Mouse (Mus musculus): ENCODE measurements around the gene Lgr5. TPM values are rescaled to one million over a fixed set of nuclear protein-coding genes. Genes with fewer than 3 reads are reported as not detected.

Gene Lgr5
- polyA plus RNA-seq, 1 experiment from 2014 or later: 4.4 TPM

- H3K9me3 ChIP-seq: no peaks in the 10 kb centered on the region
- no peaks in the 10 kb centered on the region for H3K27me3 ChIP-seq (replicated peaks)
- no peak overlapping the region for H3K9ac ChIP-seq
- 79% methylated on average over 5 of the region's 5 CpGs for WGBS
- no peak overlapping the region for H3K4me2 ChIP-seq
- no peaks in the 10 kb centered on the region for H3K36me3 ChIP-seq
- no peak for ATAC-seq (ENCODE audit: insufficient read depth, low FRiP score, low read depth)
- no peaks in the 10 kb centered on the region for H3K4me1 ChIP-seq
- no peak overlapping the region for H3K27ac ChIP-seq
- H3K4me3 ChIP-seq (replicated peaks): no peak overlapping the region
These were observed 23.6 kb downstream of the Lgr5 start for GRCm38 (mm10) chr10:115563961-115564360.

GRCm38 (mm10) chr10:115562911-115563686, 24.5 kb downstream of the Lgr5 start:
- no peak overlapping the region for H3K9ac ChIP-seq
- H3K36me3 ChIP-seq: no peaks in the 10 kb centered on the region
- ATAC-seq (ENCODE audit: insufficient read depth, low FRiP score, low read depth): no peak
- no peaks in the 10 kb centered on the region for H3K4me1 ChIP-seq
- H3K27me3 ChIP-seq (replicated peaks): no peaks in the 10 kb centered on the region
- WGBS: 82% methylated on average over 4 of the region's 4 CpGs
- no peak overlapping the region for H3K4me3 ChIP-seq (replicated peaks)
- no peak overlapping the region for H3K4me2 ChIP-seq
- H3K27ac ChIP-seq: no peak overlapping the region
- no peaks in the 10 kb centered on the region for H3K9me3 ChIP-seq

GRCm38 (mm10) chr10:115561136-115561880, 26.3 kb downstream of the Lgr5 start:
- Histone ChIP-seq H3K27me3 (replicated peaks) (no peaks in the 10 kb centered on the region), H3K4me1 (no peaks in the 10 kb centered on the region), H3K9me3 (no peaks in the 10 kb centered on the region), H3K27ac (no peak overlapping the region; the same call in 1 of the 2 replicates), H3K4me2 (peak overlapping the region; percentile 17; the same call in 1 of the 2 replicates), H3K4me3 (replicated peaks) (no peak overlapping the region), H3K9ac (no peak overlapping the region), H3K36me3 (no peaks in the 10 kb centered on the region)
- 51% methylated on average over 12 of the region's 12 CpGs for WGBS
- ATAC-seq (ENCODE audit: insufficient read depth, low FRiP score, low read depth): peak; percentile 77; the same call in 1 of the 2 replicates

GRCm38 (mm10) chr10:115556738-115557242, 30.8 kb downstream of the Lgr5 start:
- no peak for ATAC-seq (ENCODE audit: insufficient read depth, low FRiP score, low read depth)
- H3K4me1 ChIP-seq: no peaks in the 10 kb centered on the region
- no peak overlapping the region for H3K4me2 ChIP-seq
- no peaks in the 10 kb centered on the region for H3K36me3 ChIP-seq
- no peak overlapping the region for H3K4me3 ChIP-seq (replicated peaks)
- H3K9me3 ChIP-seq: no peaks in the 10 kb centered on the region
- no peaks in the 10 kb centered on the region for H3K27me3 ChIP-seq (replicated peaks)
- 47% methylated on average over 12 of the region's 12 CpGs for whole genome bisulfite sequencing
- no peak overlapping the region for H3K9ac ChIP-seq
- H3K27ac ChIP-seq: no peak overlapping the region

GRCm38 (mm10) chr10:115555191-115555765, 32.3 kb downstream of the Lgr5 start:
- no peaks in the 10 kb centered on the region for H3K36me3 ChIP-seq
- peak; percentile 56 for ATAC-seq (ENCODE audit: insufficient read depth, low FRiP score, low read depth)
- H3K27me3 ChIP-seq (replicated peaks): no peaks in the 10 kb centered on the region
- H3K9ac ChIP-seq: no peak overlapping the region
- H3K27ac ChIP-seq: no peak overlapping the region
- no peaks in the 10 kb centered on the region for H3K9me3 ChIP-seq
- no peaks in the 10 kb centered on the region for H3K4me1 ChIP-seq
- no peak overlapping the region for H3K4me2 ChIP-seq
- H3K4me3 ChIP-seq (replicated peaks): no peak overlapping the region
- 39% methylated on average over 2 of the region's 2 CpGs for WGBS

GRCm38 (mm10) chr10:115553352-115554113, 34.0 kb downstream of the Lgr5 start:
- H3K4me1 ChIP-seq: no peaks in the 10 kb centered on the region
- H3K9ac ChIP-seq: no peak overlapping the region
- no peaks in the 10 kb centered on the region for H3K36me3 ChIP-seq
- H3K4me2 ChIP-seq: no peak overlapping the region
- H3K9me3 ChIP-seq: no peaks in the 10 kb centered on the region
- ATAC-seq (ENCODE audit: insufficient read depth, low FRiP score, low read depth): no peak
- H3K4me3 ChIP-seq (replicated peaks): no peak overlapping the region
- 69% methylated on average over 11 of the region's 11 CpGs for WGBS
- H3K27ac ChIP-seq: no peak overlapping the region
- no peaks in the 10 kb centered on the region for H3K27me3 ChIP-seq (replicated peaks)

GRCm38 (mm10) chr10:115551069-115551468, 36.5 kb downstream of the Lgr5 start:
- no peak overlapping the region for H3K27ac ChIP-seq
- H3K36me3 ChIP-seq: no peaks in the 10 kb centered on the region
- H3K4me2 ChIP-seq: no peak overlapping the region
- H3K4me3 ChIP-seq (replicated peaks): no peak overlapping the region
- WGBS: 71% methylated on average over 3 of the region's 3 CpGs
- ATAC-seq (ENCODE audit: insufficient read depth, low FRiP score, low read depth): no peak
- H3K9ac ChIP-seq: no peak overlapping the region
- H3K4me1 ChIP-seq: no peaks in the 10 kb centered on the region
- H3K27me3 ChIP-seq (replicated peaks): no peaks in the 10 kb centered on the region
- H3K9me3 ChIP-seq: no peaks in the 10 kb centered on the region

- Histone ChIP-seq H3K4me3 (replicated peaks) (no peak overlapping the region), H3K36me3 (no peaks in the 10 kb centered on the region), H3K27me3 (replicated peaks) (no peaks in the 10 kb centered on the region), H3K27ac (no peak overlapping the region), H3K4me1 (no peaks in the 10 kb centered on the region), H3K9me3 (no peaks in the 10 kb centered on the region), H3K9ac (no peak overlapping the region), H3K4me2 (no peak overlapping the region)
- no peak for ATAC-seq (ENCODE audit: insufficient read depth, low FRiP score, low read depth)
- 75% methylated on average over 7 of the region's 7 CpGs for WGBS
These were observed 37.3 kb downstream of the Lgr5 start for GRCm38 (mm10) chr10:115550253-115550652.

GRCm38 (mm10) chr10:115542917-115543316, 44.7 kb downstream of the Lgr5 start:
- Histone ChIP-seq H3K27ac (no peak overlapping the region), H3K4me3 (replicated peaks) (no peak overlapping the region), H3K4me2 (no peak overlapping the region), H3K36me3 (no peaks in the 10 kb centered on the region), H3K27me3 (replicated peaks) (no peaks in the 10 kb centered on the region), H3K9me3 (no peaks in the 10 kb centered on the region), H3K4me1 (no peaks in the 10 kb centered on the region), H3K9ac (no peak overlapping the region)
- WGBS: 74% methylated on average over 6 of the region's 6 CpGs
- no peak for ATAC-seq (ENCODE audit: insufficient read depth, low FRiP score, low read depth)

- no peak overlapping the region for H3K4me3 ChIP-seq (replicated peaks)
- H3K36me3 ChIP-seq: no peaks in the 10 kb centered on the region
- no peaks in the 10 kb centered on the region for H3K9me3 ChIP-seq
- H3K4me1 ChIP-seq: no peaks in the 10 kb centered on the region
- no peak overlapping the region for H3K4me2 ChIP-seq
- 11% methylated on average over 2 of the region's 2 CpGs for WGBS
- no peak for ATAC-seq (ENCODE audit: insufficient read depth, low FRiP score, low read depth)
- no peaks in the 10 kb centered on the region for H3K27me3 ChIP-seq (replicated peaks)
- no peak overlapping the region for H3K27ac ChIP-seq
- H3K9ac ChIP-seq: no peak overlapping the region
These were observed 56.8 kb downstream of the Lgr5 start for GRCm38 (mm10) chr10:115530746-115531145.

GRCm38 (mm10) chr10:115529768-115530167, 57.8 kb downstream of the Lgr5 start:
- WGBS: 78% methylated on average over 12 of the region's 12 CpGs
- H3K27ac ChIP-seq: no peak overlapping the region
- ATAC-seq (ENCODE audit: insufficient read depth, low FRiP score, low read depth): no peak
- H3K9me3 ChIP-seq: no peaks in the 10 kb centered on the region
- H3K9ac ChIP-seq: no peak overlapping the region
- H3K4me3 ChIP-seq (replicated peaks): no peak overlapping the region
- no peak overlapping the region for H3K4me2 ChIP-seq
- no peaks in the 10 kb centered on the region for H3K36me3 ChIP-seq
- H3K4me1 ChIP-seq: no peaks in the 10 kb centered on the region
- no peaks in the 10 kb centered on the region for H3K27me3 ChIP-seq (replicated peaks)
